Mouse (Mus musculus) kidney, adult 8-10 months (tissue): Measurements from ENCODE around the gene Lin7b.
"Not testable (repeated sequence)": the region's sequence is repeated elsewhere in the genome, so short reads cannot be mapped to it uniquely, and the experiment has no call there.

Experiments used
- DNase-seq, 2 experiments: peaks; one replicate each; pipeline ENCODE4 v3.0.0; 2022

Lin7b gene

DNA sequence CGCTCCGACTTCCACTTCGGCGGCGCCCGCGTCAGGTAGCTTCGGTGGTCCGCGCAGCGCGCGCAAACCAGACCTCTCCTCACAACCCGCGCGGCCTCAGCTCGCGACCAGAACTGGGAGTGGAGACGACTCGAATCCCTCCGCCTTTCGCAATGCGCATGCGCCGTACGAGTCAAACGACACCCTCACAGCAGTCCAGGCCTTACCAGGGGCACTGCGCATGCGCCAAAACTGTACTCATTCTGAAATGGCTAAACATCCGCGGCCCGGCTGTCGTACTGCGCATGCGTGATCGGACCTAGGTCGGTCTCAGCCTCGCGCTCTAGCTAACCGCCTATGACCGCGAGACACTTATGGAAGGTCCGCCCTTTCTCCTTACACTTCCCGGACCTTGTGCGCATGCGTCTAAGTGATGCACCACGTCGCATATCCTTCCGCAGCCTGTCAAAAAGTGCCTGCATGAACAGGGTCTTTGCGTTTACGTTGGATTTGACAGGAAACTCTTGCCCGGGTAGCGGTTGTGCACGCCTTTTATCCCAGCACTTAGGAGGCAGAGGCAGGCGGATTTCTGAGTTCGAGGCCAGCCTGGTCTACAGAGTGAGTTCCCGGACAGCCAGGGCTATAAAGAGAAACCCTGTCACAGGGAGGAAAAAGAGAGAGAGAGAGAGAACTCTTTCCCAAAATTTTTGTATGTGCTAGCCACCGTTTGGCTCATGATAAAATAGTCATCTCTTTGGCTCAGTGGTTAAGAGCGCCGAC, 25.4 kb upstream of the Lin7b start, which contains the start of gene Snrnp70:
Gene Snrnp70 (minus strand): TSS at position 165 of the 759 bp plus-strand sequence.
- DNase-seq = peak; percentile 100

DNA sequence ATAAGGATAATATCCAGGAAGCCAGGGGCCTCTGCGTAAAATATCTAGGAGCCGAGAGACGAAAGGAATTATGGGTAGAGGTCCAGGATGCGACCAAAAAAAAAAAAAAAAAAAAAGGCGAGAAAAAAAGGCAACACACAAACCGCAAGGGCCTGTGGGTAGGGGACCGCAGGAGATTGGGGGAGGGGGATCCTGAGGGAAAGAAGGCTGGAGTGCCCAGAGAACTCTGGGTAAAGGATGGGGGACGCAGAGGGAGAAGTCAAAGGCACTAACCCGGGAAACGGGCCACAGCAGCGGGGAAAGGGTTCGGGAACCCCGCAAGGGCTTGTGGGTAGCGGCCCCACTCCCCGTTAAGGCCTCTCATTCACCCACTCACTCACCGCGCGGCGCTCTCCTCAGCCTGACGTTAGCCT, 24.8 kb upstream of the Lin7b start:
- no peak for DNase-seq

DNA sequence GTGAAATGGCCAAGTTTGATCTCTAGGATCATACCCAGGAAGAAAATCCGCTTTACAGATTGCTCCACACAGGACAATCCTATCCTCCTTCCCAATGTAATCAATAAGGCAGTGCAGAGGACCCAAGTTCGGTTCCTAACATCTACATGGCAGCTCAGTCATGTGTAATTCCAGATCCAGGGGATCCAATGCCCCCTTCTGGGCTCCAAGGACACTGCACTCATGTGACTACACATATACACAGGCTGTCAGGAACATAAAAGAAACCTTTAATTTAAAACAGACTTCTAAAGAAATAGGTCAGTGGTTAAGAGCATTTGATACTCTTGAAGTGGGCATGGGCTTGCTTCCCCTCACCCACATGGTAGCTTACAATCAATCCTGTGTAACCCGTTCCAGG, 15.7 kb upstream of the Lin7b start:
- no peak for DNase-seq

DNA sequence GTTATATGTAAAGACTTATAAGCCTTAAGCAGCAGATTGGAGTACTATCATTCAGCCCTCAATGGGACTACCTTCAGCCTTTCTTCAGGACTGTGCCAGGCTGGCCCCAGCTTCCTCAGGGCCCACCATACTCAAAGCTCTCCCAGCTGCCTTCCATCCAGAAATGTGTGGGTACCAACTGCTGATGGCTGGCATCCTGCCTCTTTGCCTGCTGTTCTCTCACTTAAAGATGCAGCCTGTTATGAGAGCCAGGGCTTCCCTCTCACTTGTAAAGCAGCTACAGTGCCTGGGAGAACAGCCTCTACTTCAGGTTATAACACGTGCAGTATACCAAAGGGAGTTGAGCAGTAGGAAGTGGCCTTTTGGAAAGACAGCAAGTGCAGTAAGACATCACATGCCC, 5.7 kb upstream of the Lin7b start:
- no peak for DNase-seq

DNA sequence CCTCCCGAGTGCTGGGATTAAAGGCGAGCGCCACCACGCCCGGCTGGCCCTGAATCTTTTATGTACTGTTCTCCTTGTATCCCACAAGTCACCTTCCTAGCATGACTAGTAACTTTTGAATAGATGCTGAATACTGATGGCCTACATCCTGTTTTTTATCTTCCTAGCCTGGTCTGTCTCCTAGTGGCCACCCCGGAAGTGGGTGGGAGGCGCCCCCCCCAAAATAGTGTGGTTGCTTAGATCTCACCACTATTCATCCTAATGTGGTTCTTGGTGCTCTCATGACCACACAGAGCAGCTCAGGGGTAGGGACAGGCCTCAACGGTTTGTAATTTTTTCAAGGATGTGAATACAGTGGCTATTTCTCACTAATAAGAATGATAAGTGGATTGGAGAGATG, 4.2 kb upstream of the Lin7b start:
- DNase-seq = no peak

DNA sequence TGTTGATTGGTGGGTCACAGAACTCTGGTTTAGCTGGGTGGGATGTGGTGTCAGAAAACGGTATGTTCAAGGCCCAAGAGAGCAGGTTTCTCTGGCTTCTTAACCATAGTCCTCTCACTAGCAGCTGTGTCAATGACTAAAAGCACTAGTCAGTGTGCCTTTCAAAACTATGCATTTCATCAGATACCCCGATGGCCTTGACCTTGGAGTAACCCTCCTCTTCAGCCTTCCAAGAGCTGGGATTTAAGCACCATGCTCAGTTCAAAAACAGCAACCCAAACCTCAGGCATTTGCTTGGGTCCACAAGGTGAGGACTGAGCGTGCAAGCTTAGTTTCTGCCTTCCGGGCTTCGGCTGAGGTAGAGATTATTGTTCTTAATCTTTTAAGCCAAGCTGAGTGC, 2.0 kb upstream of the Lin7b start:
- DNase-seq = no peak

DNA sequence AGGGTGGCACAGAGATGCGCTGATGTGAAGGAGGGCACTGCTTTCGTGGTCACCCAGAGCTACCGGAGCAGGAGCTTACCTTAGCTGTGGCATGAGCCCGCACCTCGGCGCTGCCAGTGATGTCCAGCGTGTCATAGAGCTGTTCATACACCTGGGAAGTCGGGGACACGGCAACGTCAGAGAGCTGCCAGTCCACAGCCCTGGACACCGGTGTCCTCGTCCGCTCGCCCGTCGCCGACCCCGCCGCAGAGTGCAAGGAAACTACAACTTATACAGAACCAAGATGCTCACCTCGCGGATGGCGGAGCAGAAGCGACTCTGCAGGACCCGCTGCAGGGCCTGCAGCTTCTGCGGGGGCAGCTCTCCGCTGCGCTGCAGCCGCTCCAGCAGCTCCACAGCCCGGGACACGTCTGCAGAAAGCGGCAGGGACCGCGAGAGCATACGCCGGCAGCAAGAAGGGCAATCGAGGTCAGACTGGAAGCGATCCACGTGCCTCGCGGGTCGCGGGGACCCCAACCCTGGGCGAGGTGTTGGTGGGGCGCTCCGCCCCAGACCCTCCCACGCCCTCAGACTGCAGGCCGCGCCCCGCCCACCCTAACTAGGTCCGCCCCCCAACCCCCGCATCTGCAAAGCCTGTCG, 428 bp downstream of the Lin7b start:
- DNase-seq = no peak

DNA sequence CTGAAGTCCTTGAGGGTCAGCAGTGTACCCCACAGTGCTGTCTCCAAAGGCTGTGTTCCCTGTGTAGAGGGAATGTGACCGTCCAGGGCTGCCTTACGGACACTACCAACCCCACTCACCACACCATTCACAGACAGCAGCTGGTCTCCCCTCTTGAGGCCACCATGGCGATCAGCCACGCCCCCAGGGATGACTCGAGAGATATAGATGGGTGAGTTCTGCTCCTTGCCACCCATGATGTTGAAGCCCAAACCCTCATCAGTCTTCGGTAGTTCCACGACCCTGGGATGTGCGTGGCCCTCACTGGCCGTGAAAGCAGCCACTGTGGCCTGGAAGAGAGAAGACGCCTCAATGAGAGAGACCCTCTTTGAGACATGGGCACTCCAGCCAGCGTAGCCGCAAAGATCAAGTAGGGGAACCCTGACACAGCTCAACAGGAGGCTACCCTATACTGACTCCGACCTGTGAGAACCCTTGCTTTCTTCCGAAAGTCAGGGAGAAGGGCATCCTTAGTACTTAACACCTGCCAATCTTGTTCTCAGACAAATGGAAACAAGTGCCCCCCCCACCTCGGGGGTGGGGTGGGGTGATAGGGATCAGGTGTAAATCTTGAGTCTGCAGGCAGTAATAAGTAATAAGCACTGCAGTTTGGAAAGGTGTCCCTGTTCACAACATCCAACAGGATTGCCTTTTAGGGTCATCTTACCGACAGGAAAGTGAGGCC, 1.2 kb downstream of the Lin7b start:
- DNase-seq = no peak

DNA sequence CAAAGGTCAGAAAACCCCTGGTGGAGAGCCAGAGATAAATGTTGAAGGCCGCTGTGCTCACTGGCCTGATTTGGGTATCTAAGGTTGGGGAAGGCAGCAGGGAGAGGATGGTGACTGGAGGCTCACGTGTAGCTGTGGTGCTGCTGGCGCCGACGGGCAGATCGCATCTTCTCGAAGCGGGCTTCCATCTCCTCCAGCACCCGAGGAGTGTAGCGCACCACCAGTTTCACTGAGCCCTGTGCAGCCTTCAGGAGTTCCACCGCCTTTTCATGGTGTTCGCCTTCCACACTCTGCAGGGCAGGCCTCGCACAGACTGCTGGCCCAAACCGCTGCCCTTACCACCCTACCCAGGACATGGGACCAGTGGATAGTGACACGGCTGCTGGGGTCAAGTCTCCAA, 2.2 kb downstream of the Lin7b start:
- no peak for DNase-seq

DNA sequence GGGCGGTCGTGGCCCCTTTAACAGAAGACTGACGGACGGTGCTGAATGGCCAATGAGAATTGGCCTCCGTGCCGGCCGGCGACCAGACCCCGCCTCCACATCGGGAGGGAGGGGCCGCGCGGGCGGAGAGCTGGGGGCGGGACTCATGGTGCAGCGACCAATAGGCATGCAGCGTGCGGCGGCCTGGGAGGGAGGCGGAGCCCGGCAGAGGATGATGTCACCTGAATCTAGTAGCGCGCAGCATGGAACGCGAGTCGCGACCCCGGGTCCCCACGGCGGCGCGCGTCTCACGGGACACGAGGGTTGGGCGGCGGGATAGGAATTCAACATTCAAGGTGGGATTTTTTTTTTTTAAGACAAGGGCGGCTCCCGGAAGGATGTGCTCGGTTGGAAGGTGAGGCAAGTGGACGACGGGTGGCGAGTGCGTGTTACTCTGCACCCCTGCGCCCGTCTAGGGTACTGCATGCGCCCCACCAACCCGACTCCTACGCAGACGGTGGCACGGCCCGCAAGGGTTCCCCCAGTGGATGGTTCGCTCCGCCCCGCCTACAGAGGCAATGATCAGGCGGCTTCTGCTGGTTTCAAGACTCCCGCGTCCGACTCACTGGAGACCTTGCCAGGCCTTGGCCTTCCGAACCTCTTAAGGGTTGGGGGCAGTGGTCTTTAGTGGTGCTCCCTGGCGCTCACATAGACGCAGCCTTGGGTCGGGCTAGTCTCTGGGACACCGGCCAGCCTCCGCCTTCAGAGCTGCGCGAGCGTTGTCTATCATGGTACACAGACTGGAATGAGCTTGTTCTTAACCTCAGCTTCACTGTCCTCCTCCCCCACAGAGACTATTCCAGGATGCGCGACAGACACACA, 3.1 kb downstream of the Lin7b start:
- DNase-seq = peak; percentile 95 to 96

DNA sequence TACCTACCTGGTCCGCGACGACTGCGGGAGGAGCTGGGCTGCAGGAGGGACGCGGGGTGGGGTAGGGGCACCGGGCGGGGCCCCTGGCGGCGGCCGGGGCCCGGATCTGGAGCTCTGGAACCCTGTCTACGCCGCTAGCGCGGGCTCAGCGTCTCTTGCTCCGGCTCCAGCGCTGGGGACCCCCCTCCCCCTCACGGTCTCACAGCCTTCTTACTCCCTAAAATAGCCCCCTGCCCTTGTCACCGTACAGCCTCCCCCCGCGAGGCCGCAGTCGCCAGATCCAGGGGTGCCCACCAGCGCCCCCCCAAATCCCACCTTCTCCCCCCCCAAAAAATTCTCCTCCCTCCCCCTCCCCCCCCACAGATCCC, 3.7 kb downstream of the Lin7b start, which contains the start of gene Ppfia3:
Gene Ppfia3 (minus strand): TSS at position 368 of the 368 bp plus-strand sequence.
- DNase-seq = no peak

DNA sequence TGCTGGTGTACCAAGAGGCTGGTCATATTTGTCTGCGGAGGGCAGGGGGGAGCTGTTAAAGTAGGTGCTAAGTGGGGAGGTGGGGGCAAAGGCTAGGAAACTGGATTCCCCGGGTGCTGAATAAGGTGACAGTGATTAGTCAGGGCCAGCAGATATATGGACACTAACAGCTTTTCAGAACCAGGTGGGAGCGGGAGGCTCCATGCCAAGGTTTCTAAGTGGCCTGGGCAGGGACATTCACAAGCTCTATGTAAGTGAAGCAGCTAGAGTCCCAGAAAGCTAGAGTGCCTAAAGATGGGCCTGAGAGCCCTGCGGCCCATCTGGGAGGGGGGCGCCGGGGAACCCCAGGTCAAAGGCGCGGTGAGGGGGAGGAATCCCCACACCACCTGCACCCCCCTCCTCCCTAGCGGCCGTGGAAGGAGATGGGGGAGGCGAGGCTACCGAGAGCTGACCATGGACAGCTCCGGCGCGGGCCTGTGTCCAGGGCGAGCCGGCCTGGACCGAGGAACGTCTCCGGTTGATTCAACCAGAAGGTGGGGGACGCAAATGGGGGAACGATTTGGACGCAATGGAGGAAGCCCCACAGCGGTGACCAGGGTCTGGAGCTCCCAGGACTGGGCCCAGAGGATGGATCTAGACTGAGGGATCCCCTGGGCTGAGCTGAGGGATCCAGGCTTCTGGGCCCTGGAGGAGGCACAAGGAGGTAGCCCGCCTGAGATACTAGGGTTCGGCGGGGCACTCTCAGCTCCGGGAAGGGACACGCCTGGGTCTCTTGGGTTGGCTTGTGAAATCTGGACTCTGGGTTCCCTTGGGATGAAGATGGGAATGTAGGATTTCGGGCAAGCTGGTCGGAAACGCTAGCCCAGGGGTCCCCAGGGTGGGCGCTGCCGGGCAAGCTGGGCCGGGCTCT, 4.4 kb downstream of the Lin7b start:
- DNase-seq = peak; percentile 27 to 44

DNA sequence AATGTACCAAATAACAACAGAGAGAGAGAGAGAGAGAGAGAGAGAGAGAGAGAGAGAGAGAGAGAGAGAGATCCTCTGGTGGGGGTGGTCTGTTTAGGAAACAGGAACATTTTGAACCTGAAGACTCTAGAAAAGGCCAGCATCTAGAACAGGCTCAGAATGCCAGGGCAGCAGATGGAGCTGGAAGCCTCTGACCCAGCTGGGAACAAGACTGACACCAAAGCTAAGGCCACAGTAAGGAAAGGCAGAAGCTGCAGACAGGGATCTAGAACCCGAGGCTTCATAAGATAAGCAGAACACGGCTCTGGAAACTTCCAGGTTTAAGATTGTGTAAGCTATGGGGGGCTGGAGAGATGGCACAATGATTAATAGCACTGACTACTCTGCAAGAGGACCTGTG, 6.4 kb downstream of the Lin7b start:
- no peak for DNase-seq

DNA sequence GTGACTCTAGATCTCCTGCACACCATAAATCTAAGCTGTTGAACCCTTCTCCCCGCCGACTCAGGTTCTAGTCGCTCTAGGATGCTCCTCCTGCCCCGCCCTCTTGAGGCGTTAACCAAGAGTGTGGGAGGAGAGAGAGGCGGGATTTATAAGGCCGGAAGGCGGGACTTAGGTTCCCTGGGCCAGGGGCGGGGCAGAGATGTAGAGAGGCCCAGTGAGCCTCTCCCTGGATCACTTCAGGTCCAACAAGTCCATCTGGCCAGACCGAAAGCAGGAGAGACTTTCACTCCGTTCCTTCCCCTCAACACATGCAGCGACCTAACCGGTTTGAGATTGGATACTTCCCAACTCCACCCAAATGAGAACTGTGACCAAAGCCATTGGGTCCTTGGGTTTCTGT, 7.6 kb downstream of the Lin7b start:
- peak in 1 of 2 experiments; percentile 42 for DNase-seq

DNA sequence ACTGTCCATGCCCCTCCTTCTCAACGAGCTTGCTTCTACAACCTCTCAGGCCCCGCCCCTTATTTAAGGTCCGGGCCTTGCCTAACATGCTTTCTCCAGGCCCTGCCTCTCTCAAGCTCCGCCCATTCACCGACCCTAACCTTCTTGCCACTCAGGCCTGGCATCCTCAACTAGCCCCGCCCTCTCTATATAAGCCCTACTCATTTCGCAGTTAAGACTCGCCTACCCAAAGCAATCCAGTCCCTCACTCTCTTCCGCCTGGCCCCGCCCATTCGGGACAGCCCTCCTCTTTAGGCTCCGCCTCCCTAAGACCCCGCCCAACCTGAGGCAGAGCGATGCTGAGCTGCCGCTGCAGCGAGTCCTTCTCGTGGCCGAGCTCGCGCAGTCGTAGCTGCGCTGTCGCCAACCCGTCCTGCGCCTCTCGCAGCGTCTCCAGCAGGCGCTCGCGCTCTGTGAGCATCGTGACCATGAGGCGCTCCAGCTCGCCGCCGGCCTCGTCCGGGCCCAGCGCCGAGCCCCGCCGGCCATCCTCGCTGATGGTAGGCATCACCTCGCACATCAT, 9.1 kb downstream of the Lin7b start:
- peak; percentile 63 to 65 for DNase-seq

DNA sequence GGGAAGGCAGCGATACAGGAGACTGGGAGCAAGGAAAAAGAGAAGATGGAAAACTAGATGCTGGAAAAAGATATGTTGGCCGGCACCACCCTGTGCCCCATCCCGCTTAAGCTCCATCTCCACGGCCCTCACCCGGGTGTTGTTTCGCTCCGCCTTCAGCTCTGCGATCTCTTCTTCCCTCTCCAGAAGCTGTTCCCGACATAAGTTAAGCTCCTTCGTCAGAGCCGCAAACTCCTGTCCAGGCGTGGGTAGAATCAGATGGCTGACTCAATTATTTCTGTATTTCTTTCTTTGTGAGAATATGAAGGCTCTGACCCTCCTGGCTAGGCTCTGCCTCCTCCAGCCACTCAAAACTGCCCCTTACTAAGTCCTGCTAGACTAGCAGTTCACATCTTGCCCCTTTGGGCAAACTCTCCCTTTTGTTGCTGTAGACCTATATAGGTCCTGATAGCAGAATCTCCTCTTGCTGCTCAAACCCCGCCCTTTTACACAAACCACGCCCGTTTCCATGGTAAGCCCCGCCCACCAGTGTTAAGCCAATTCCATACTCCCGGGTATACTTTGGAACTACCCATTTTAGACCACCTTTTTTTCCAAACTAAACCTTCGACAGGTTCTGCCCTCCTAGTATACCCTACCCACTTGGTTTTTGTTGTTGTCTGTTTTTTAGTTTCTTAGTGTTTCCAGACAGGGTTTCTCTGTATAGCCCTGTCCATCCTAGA, 9.8 kb downstream of the Lin7b start:
- DNase-seq = no peak

DNA sequence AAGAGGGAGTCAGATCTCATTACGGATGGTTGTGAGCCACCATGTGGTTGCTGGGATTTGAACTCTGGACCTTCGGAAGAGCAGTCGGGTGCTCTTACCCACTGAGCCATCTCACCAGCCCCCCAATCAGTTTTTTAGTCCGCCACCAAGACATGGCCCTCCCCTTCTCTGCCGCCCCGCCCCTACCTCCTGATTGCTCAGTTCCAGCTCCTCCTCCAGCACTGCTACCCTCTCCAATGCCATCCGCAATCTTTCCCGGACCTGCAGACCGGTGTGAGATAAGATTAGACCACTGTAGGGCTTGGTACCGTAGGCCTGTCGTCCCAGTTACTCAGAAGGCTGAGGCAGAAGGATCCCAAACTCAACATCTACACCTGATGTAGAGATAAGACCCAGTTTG, 11.3 kb downstream of the Lin7b start:
- not testable (repeated sequence) for DNase-seq

DNA sequence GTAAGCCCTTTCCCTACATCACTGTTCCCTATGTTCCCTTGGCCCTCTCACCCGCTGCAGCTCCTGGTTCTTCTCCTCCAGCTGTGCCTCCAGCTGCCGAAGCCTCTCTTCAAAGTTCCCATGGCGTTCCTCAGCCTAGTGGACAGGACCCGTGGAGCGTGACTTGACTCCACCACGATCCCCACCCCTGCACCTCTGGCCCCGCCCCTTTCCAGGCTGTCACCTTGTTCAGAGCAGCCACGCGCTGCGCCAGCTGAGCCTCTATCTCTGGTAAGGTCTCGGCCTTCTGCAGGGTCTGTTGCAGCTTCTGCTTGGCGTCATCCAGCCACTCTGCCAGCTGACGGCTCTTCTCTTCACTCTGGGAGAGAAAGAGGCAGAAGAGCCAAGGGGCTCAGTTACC, 14.3 kb downstream of the Lin7b start:
- DNase-seq = no peak

DNA sequence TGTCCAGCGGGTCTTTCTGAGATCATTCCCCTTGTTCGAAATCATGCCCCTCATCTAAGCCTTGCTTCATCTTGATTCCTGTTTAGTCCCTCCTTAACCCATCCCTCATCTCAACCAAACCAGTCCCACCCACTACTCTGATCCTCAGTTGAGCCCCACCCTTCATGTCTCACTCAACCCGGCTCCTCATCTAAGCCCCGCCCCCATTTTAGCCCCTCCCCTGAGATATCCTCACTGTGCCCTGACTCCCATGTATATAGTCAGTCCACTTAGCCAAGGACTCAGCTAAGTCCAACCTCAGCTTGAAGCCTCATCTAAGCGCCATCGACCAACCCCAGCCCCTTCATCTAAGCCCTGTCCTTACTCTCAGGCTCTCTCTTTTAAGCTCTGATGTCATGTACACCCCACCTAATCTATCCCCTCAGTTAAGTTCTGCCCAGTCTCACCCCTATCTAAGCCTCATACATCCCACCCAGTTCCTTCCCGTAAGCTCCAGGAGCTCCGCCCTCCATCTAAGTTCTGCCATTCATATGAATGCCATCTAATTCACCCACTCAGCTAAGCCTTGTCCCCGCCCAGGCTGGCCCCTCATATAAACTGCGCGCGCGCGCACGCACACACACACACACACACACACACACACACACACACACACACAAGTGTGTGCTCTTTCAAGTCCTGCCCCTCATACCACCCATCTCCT, 14.9 kb downstream of the Lin7b start:
- DNase-seq = no peak

DNA sequence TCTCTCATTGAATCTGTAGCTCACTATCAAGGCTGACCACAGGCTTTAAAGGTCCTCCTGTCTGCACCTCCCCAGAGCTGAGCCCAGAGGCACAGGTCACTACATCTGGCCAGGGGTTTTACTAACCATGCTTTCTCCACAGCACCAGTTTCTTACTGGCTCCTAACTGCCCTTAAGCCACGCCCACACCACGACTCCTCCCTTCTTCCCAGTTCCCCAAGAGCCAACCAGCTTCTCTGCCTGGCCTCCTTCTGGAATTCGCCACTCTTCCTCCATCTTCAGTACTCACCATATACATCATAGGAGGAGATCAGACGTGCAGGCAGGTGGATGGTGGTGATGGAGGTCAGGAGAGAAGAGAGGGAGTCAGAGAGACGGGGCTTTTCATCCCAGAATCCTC, 17.3 kb downstream of the Lin7b start:
- no peak for DNase-seq
